Mouse (Mus musculus): ENCODE data around the gene Zbtb7a. TPM values are rescaled to one million over a fixed set of nuclear protein-coding genes. Genes with fewer than 3 reads are reported as not detected.

The Zbtb7a gene
- polyA plus RNA-seq, 1 experiment from 2014 or later, result 94.1 TPM

DNA sequence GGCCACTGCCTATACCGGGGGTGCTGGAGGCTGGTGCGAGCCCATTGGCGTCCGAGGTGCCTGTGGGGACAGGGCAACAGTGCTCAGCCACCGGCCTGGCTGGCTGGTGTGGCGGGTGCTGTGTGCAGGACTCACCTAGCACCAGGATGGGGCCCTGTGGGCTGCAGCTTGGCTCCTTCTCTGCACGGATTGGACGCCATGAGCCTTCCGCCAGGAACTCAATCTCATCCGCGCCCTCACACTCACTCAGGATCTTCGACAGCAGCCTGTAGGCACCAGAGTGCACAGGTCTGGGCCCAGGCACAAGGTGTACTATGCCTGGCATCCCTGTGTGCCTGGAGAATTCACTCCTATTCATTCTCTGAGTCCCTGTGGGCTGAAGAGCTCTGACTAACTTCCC, 19.3 kb downstream of the Zbtb7a start:
- DNase-seq (ENCODE audit: low spot score) (no peak), ATAC-seq (ENCODE audit: low FRiP score, low TSS enrichment) (no peak)
- H3K4me2 ChIP-seq (replicated peaks; ENCODE audit: low read depth), result no peak overlapping the region
- H3K36me3 ChIP-seq (ENCODE audit: control insufficient read depth, insufficient read depth, low read length), result peaks cover 37% of the 10 kb centered on the region
- H3K4me3 ChIP-seq (ENCODE audit: low read depth, low read length), result no peak overlapping the region
- no peaks in the 10 kb centered on the region for H3K9me3 ChIP-seq (ENCODE audit: control insufficient read depth, low read length)
- no peak overlapping the region for H3K9ac ChIP-seq (ENCODE audit: low read length)
- no peaks in the 10 kb centered on the region for H3K4me1 ChIP-seq (replicated peaks; ENCODE audit: control insufficient read depth, insufficient read depth)
- TF ChIP-seq EP300 (optimal IDR thresholded peaks at IDR 0.05), result no peak
- no peak for TF ChIP-seq CTCF (IDR thresholded peaks at IDR 0.05; ENCODE audit: low read depth)
- WGBS, result 80% methylated on average over 12 of the region's 12 CpGs
- no peaks in the 10 kb centered on the region for H3K27me3 ChIP-seq (ENCODE audit: control insufficient read depth, insufficient read depth, low read length)
- 0 out of 2 replicates have a peak overlapping the region, but pooled peaks have one; percentile 18 for H3K27ac ChIP-seq (replicated peaks)

DNA sequence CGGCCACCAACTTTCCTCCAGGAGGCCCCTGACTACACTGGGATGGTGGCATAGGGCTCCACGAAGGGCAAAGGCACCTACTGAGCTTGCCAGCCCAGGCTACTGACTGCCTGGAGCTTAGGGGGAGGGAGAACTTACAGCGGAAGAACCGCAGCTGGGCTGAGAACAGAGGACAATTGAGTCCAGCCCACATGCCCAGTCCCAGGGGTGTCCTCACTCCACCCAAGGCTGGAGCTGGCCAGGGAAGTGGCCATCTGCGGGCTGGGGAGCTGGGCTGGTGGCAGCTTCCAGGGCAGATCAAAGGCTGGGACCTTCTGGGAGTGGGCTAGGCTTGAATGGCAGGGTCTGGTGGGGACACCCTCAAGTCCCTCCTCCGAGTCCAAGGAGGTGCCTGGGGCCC, 19.7 kb downstream of the Zbtb7a start:
- Histone ChIP-seq H3K4me3 (ENCODE audit: low read depth, low read length) (no peak overlapping the region), H3K36me3 (ENCODE audit: control insufficient read depth, insufficient read depth, low read length) (peaks cover 34% of the 10 kb centered on the region), H3K27me3 (ENCODE audit: control insufficient read depth, insufficient read depth, low read length) (no peaks in the 10 kb centered on the region), H3K9ac (ENCODE audit: low read length) (0 out of 2 replicates have a peak overlapping the region, but pooled peaks have one; percentile 13), H3K27ac (replicated peaks) (0 out of 2 replicates have a peak overlapping the region, but pooled peaks have one; percentile 18), H3K4me1 (replicated peaks; ENCODE audit: control insufficient read depth, insufficient read depth) (no peaks in the 10 kb centered on the region), H3K9me3 (ENCODE audit: control insufficient read depth, low read length) (no peaks in the 10 kb centered on the region), H3K4me2 (replicated peaks; ENCODE audit: low read depth) (no peak overlapping the region)
- WGBS, result 64% methylated on average over 6 of the region's 6 CpGs
- DNase-seq (ENCODE audit: low spot score), result no peak
- TF ChIP-seq CTCF (IDR thresholded peaks at IDR 0.05; ENCODE audit: low read depth), result no peak
- TF ChIP-seq EP300 (optimal IDR thresholded peaks at IDR 0.05), result no peak
- no peak for ATAC-seq (ENCODE audit: low FRiP score, low TSS enrichment)

DNA sequence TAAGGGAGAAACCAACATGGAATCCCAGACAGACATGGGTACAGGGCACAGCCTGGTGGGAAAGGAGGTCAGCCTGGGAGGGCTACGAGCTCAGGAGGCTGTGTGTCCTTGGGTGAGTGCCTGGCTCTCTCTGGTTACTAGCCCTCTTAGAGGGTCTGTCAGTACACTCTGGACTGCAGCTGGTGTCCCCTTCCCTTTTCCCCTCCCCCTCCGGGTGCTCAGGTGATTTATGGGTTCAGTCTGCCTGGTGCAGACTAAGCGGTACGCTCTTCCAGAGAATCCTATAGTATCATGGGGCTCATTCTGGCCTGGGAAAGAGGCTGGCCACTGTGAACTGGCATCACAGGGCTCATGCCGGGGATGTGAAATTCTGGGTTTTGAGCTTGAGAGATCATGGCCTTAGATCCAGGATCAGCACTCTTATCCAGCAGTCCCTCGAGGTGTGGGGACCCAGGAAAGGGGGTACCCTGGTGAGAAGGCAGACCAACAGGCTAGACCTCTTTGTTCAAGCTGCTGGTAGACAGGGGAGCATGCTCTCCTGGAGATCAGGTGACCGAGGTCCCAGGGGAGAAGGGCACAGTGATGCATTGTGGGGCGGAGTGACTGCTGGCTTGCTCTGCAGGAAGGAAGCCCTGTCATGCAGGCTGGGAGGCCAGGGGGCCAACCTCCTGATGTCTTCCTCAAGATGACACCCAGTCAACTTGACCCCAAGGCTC, 26.7 kb downstream of the Zbtb7a start:
- Histone ChIP-seq H3K4me3 (ENCODE audit: low read depth, low read length) (no peak overlapping the region), H3K27me3 (ENCODE audit: control insufficient read depth, insufficient read depth, low read length) (no peaks in the 10 kb centered on the region), H3K4me1 (replicated peaks; ENCODE audit: control insufficient read depth, insufficient read depth) (no peaks in the 10 kb centered on the region), H3K9ac (ENCODE audit: low read length) (no peak overlapping the region), H3K9me3 (ENCODE audit: control insufficient read depth, low read length) (no peaks in the 10 kb centered on the region), H3K36me3 (ENCODE audit: control insufficient read depth, insufficient read depth, low read length) (peaks cover 19% of the 10 kb centered on the region; the same call in 1 of the 2 replicates), H3K27ac (replicated peaks) (no peak overlapping the region), H3K4me2 (replicated peaks; ENCODE audit: low read depth) (no peak overlapping the region)
- DNase-seq (ENCODE audit: low spot score) (no peak), ATAC-seq (ENCODE audit: low FRiP score, low TSS enrichment) (no peak)
- TF ChIP-seq EP300 (optimal IDR thresholded peaks at IDR 0.05) (no peak), CTCF (IDR thresholded peaks at IDR 0.05; ENCODE audit: low read depth) (no peak)
- WGBS, result 74% methylated on average over 8 of the region's 8 CpGs

DNA sequence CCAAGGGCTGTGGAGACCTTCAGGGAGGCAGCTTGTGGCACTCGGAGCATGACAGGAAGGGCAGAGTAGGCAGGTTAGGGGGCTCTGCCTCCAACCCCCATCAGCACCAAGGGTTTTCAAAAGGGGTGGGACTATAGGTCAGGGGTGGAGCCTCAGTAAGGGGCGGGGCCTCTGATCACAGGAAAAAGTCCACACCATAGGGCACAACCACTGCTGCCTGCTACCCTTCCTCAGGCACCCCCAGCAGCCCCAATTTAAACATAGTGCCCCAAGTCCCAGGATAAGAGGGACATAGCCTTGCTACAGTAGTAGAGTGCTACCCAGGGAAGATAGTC, 27.3 kb downstream of the Zbtb7a start:
- H3K27ac ChIP-seq (replicated peaks), result no peak overlapping the region
- peaks cover 16% of the 10 kb centered on the region; the same call in 1 of the 2 replicates for H3K36me3 ChIP-seq (ENCODE audit: control insufficient read depth, insufficient read depth, low read length)
- WGBS, result 64% methylated on average over 2 of the region's 2 CpGs
- no peak for TF ChIP-seq CTCF (IDR thresholded peaks at IDR 0.05; ENCODE audit: low read depth)
- no peak for TF ChIP-seq EP300 (optimal IDR thresholded peaks at IDR 0.05)
- H3K4me1 ChIP-seq (replicated peaks; ENCODE audit: control insufficient read depth, insufficient read depth), result no peaks in the 10 kb centered on the region
- ATAC-seq (ENCODE audit: low FRiP score, low TSS enrichment) (no peak), DNase-seq (ENCODE audit: low spot score) (no peak)
- no peak overlapping the region for H3K4me2 ChIP-seq (replicated peaks; ENCODE audit: low read depth)
- no peak overlapping the region for H3K4me3 ChIP-seq (ENCODE audit: low read depth, low read length)
- H3K9ac ChIP-seq (ENCODE audit: low read length), result no peak overlapping the region
- H3K27me3 ChIP-seq (ENCODE audit: control insufficient read depth, insufficient read depth, low read length), result no peaks in the 10 kb centered on the region
- no peaks in the 10 kb centered on the region for H3K9me3 ChIP-seq (ENCODE audit: control insufficient read depth, low read length)

DNA sequence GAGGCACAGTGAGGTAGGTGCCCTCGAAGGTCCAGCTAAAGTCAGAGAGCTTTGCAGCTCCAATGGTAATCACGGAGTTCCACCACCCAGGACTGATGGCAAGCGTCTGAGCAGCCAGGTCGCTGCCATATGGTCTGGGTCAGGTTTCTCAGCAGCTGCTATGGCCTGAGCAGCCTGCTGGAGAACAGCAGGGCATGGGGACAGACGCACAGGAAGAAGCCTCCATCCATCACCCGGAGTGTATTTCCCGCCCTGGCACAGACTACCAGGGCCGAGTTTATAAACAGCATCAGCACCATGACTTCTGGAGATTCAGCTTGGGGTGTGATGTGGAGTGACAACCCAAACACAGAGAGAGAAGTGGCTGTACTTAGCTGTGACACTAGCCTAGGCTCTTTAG, 30.1 kb downstream of the Zbtb7a start:
- TF ChIP-seq CTCF (IDR thresholded peaks at IDR 0.05; ENCODE audit: low read depth) (no peak), EP300 (optimal IDR thresholded peaks at IDR 0.05) (no peak)
- peaks cover 11% of the 10 kb centered on the region; the same call in 1 of the 2 replicates for H3K36me3 ChIP-seq (ENCODE audit: control insufficient read depth, insufficient read depth, low read length)
- H3K4me2 ChIP-seq (replicated peaks; ENCODE audit: low read depth), result no peak overlapping the region
- no peaks in the 10 kb centered on the region for H3K4me1 ChIP-seq (replicated peaks; ENCODE audit: control insufficient read depth, insufficient read depth)
- WGBS, result 68% methylated on average over 8 of the region's 8 CpGs
- H3K9me3 ChIP-seq (ENCODE audit: control insufficient read depth, low read length), result no peaks in the 10 kb centered on the region
- no peak overlapping the region for H3K27ac ChIP-seq (replicated peaks)
- H3K4me3 ChIP-seq (ENCODE audit: low read depth, low read length), result no peak overlapping the region
- H3K27me3 ChIP-seq (ENCODE audit: control insufficient read depth, insufficient read depth, low read length), result no peaks in the 10 kb centered on the region
- ATAC-seq (ENCODE audit: low FRiP score, low TSS enrichment) (no peak), DNase-seq (ENCODE audit: low spot score) (no peak)
- H3K9ac ChIP-seq (ENCODE audit: low read length), result no peak overlapping the region
